Mouse (Mus musculus) embryonic fibroblast, embryonic 13.5 days (primary cell): ENCODE measurements at regions not wholly inside any gene's neighbourhood (a gene's known extent, or its start where the extent isn't known, plus 50 kb on each side); places are given as distances from the start of the nearest gene placed in this dataset.

Experiments used
- CTCF ChIP-seq: IDR thresholded peaks from 2 replicates; pipeline ENCODE4 v1.5.1; 2011; ENCODE audit warnings: mild to moderate bottlenecking, control low read depth, low read length, moderate library complexity, borderline replicate concordance; ENCODE audit not compliant: insufficient read depth
- POLR2A ChIP-seq: IDR thresholded peaks from 2 replicates; pipeline ENCODE4 v1.6.1; 2011; ENCODE audit warnings: low read depth, mild to moderate bottlenecking, control low read depth, low read length, moderate library complexity

DNA sequence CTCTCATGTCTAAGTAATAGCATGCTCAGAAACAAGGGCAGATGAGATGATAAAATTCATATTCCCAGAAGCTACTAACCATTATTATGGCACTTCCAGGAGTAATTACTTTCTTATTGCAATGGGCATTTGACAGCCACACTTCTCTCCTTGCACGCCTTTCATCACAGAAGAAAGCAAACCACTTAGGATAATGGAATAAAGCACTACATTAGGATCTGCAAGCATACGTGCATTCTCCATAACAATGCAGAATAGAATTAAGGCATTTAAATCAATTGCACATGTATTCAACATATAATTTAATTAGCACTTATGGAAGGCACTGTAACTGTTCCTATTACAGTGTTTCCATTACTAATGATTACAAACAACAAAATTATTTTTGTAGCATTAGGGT, 205.1 kb upstream of the Fshr start:
- TF ChIP-seq CTCF (no peak), POLR2A (no peak)
